Mouse (Mus musculus) megakaryocyte, embryonic 14.5 days (primary cell): ENCODE data around the gene Trpm8.

Source experiments
- FLI1 ChIP-seq: IDR thresholded peaks from 2 replicates; pipeline ENCODE4 v1.6.1; 2012; ENCODE audit warnings: low read length, inconsistent platforms, mixed read lengths
- GATA1 ChIP-seq: IDR thresholded peaks from 3 replicates; pipeline ENCODE4 v1.6.1; 2012; ENCODE audit warnings: mixed read lengths, low read length, inconsistent platforms, borderline replicate concordance

DNA sequence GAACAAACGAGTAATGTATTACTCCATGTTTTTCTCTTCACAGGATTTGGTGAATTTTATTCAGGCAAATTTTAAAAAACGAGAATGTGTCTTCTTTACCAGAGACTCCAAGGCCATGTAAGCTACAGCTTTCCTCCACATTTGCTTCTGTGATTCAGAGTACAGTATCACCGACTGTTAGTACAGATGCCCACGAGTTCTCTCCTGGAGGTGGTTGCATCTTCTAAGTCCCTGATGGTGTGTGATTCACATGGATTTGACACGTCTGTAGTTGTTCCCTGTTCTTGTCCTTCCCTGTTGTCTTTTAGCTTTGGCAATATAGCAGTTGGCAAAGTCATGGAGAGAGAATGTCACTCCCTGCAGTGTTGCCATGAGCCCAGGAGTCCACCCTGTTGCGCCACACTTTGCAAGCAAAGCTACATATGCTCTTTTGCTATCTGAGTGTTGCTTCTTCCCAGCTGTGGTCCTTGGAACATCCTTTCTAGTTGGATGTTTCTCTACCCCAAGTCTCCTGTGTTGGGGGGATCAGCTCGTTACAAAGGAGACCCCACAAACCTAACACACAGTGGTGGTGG, 43.4 kb downstream of the Trpm8 start:
- TF ChIP-seq GATA1 (no peak), FLI1 (no peak)
